ENCODE assay signal across 26 mouse cellular contexts in the genomic region with DNA sequence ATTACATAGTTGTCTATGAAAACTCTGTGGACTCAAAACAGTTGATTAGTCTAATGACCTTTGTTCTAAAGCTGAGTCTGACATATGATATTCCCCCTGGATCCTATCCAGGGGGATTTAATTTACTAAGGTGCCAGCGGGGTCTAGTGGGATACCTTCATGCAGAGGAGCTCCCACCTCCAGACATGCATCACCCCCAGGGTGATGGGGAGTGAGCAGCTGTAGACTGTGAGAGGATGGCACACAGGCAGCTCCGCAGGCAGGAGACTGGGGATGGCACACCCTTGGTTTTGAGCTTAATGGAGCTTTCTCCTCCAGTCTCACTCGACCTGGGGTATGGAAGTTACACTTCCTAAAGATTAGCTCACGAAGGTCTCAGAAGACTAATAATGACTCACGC.
"Had no signal": no experiment of that assay in that cellular context is flagged by ENCODE, and none has a peak within 500 bp of the region (broad histone marks: within the 10 kb centered on the region; RNA-seq: fewer than 3 reads in every experiment).

No protein-coding gene starts in this region.

- H3K9me3 ChIP-seq: embryonic facial prominence, embryonic 12.5 days; embryonic facial prominence, embryonic 13.5 days; forebrain, embryonic 10.5 days; forebrain, embryonic 12.5 days; forebrain, embryonic 13.5 days; forebrain, embryonic 15.5 days; heart, embryonic 10.5 days had no signal

- ATAC-seq: forebrain, embryonic 13.5 days; forebrain, embryonic 14.5 days; forebrain, embryonic 15.5 days; forebrain, embryonic 16.5 days; forebrain, postnatal 0 days had no signal

- H3K9ac ChIP-seq: embryonic facial prominence, embryonic 12.5 days; embryonic facial prominence, embryonic 13.5 days; forebrain, embryonic 12.5 days; forebrain, embryonic 13.5 days; forebrain, embryonic 15.5 days; forebrain, postnatal 0 days had no signal

- H3K4me3 ChIP-seq: embryonic facial prominence, embryonic 12.5 days; embryonic facial prominence, embryonic 13.5 days; erythroblast, embryonic 14.5 days; forebrain, embryonic 10.5 days; forebrain, embryonic 12.5 days; forebrain, embryonic 13.5 days; forebrain, embryonic 15.5 days; heart, adult 2 months; heart, embryonic 10.5 days had no signal

- DNase-seq: cerebellum, adult 2 months; cerebellum, adult 8-10 months; cerebellum, adult 9-10 months; cerebellum, adult 9-11 months; cerebellum, postnatal 10 days; cerebellum, postnatal 14 days; cerebellum, postnatal 25 days; cerebellum, postnatal 36 days; embryo, embryonic 11 days; forebrain, postnatal 0 days; gastrocnemius, postnatal 10 days; gastrocnemius, postnatal 14 days; gastrocnemius, postnatal 25 days; gastrocnemius, postnatal 36 days; heart, adult 18-20 months; heart, adult 2 months had no signal

- H3K4me1 ChIP-seq: embryonic facial prominence, embryonic 12.5 days; embryonic facial prominence, embryonic 13.5 days; forebrain, embryonic 10.5 days; forebrain, embryonic 12.5 days; forebrain, embryonic 13.5 days; forebrain, embryonic 15.5 days; heart, embryonic 10.5 days had no signal

- H3K27me3 ChIP-seq: embryonic facial prominence, embryonic 12.5 days; embryonic facial prominence, embryonic 13.5 days; forebrain, embryonic 12.5 days; forebrain, embryonic 13.5 days; forebrain, embryonic 15.5 days had no signal

- H3K27ac ChIP-seq: embryonic facial prominence, embryonic 12.5 days; embryonic facial prominence, embryonic 13.5 days; forebrain, embryonic 10.5 days; forebrain, embryonic 12.5 days; forebrain, embryonic 13.5 days; forebrain, embryonic 15.5 days; heart, adult 2 months; heart, embryonic 10.5 days had no signal

- H3K4me2 ChIP-seq: embryonic facial prominence, embryonic 12.5 days; embryonic facial prominence, embryonic 13.5 days; forebrain, embryonic 12.5 days; forebrain, embryonic 13.5 days; forebrain, embryonic 15.5 days had no signal
